Mouse (Mus musculus) right cerebral cortex, postnatal 10 days (tissue): ENCODE measurements around the gene Col28a1.
A peak's percentile ranks its signal among the peaks of the same experiment; 100 is the strongest.

Experiments used
- DNase-seq, 2 experiments: peaks; one replicate each; pipeline ENCODE4 v3.0.0; 2021; ENCODE audit warnings: low spot score in 2 of 2

The Col28a1 gene

GRCm38 (mm10) chr6:8192517-8192916, at the start of gene Col28a1:
Gene Col28a1, minus strand, starts transcription at chr6:8192617.
- no peak for DNase-seq

GRCm38 (mm10) chr6:8228596-8228995, 36.2 kb upstream of the Col28a1 start:
- DNase-seq: no peak

GRCm38 (mm10) chr6:8227035-8227434, 34.6 kb upstream of the Col28a1 start:
- no peak for DNase-seq

GRCm38 (mm10) chr6:8210661-8211060, 18.2 kb upstream of the Col28a1 start:
- no peak for DNase-seq

- DNase-seq: peak; percentile 35 to 45
Observed at GRCm38 (mm10) chr6:8209866-8210186, 17.4 kb upstream of the Col28a1 start.

GRCm38 (mm10) chr6:8209047-8209865, 16.8 kb upstream of the Col28a1 start, which contains the start of gene Mios:
Gene Mios, plus strand, starts transcription at chr6:8209222.
- DNase-seq: peak; percentile 91 to 92

GRCm38 (mm10) chr6:8189917-8190316, 2.5 kb downstream of the Col28a1 start:
- no peak for DNase-seq

- no peak for DNase-seq
Observed at GRCm38 (mm10) chr6:8188599-8189233, 3.7 kb downstream of the Col28a1 start.

- peak; percentile 35 to 45 for DNase-seq
Observed at GRCm38 (mm10) chr6:8178397-8178941, 13.9 kb downstream of the Col28a1 start.

- no peak for DNase-seq
Observed at GRCm38 (mm10) chr6:8176116-8176515, 16.3 kb downstream of the Col28a1 start.

GRCm38 (mm10) chr6:8175346-8175745, 17.1 kb downstream of the Col28a1 start:
- no peak for DNase-seq

GRCm38 (mm10) chr6:8174062-8174461, 18.4 kb downstream of the Col28a1 start:
- no peak for DNase-seq

GRCm38 (mm10) chr6:8172101-8172500, 20.3 kb downstream of the Col28a1 start:
- no peak for DNase-seq

GRCm38 (mm10) chr6:8164741-8165140, 27.7 kb downstream of the Col28a1 start:
- no peak for DNase-seq

- no peak for DNase-seq
Observed at GRCm38 (mm10) chr6:8160001-8160400, 32.4 kb downstream of the Col28a1 start.

GRCm38 (mm10) chr6:8157121-8157520, 35.3 kb downstream of the Col28a1 start:
- no peak for DNase-seq

GRCm38 (mm10) chr6:8152551-8153361, 39.7 kb downstream of the Col28a1 start:
- no peak for DNase-seq

- DNase-seq: no peak
Observed at GRCm38 (mm10) chr6:8148916-8149315, 43.5 kb downstream of the Col28a1 start.

- DNase-seq: no peak
Observed at GRCm38 (mm10) chr6:8141881-8142280, 50.5 kb downstream of the Col28a1 start.

- no peak for DNase-seq
Observed at GRCm38 (mm10) chr6:8130149-8130548, 62.3 kb downstream of the Col28a1 start.

GRCm38 (mm10) chr6:8128164-8128563, 64.3 kb downstream of the Col28a1 start:
- DNase-seq: no peak

- peak in 1 of 2 experiments; percentile 29 for DNase-seq
Observed at GRCm38 (mm10) chr6:8126545-8126944, 65.9 kb downstream of the Col28a1 start.
